Mouse (Mus musculus) brain, embryonic 14.5 days (tissue): ENCODE results near the gene Tsc1. TPM values are rescaled to one million over a fixed set of nuclear protein-coding genes. Genes with fewer than 3 reads are reported as not detected.

Experiments
- DNase-seq: peaks from one replicate; pipeline ENCODE4 v3.0.0-alpha.2; 2011; ENCODE audit warnings: low read depth
- CTCF ChIP-seq: fragments of 200-500 bp; IDR thresholded peaks from 2 replicates; pipeline ENCODE4 v1.5.1; 2012; ENCODE audit warnings: inconsistent platforms, mild to moderate bottlenecking, moderate library complexity, borderline replicate concordance; ENCODE audit not compliant: insufficient read depth, insufficient read length; ENCODE audit errors: extremely low read depth
- POLR2A ChIP-seq: fragments of 200-500 bp; IDR thresholded peaks from 2 replicates; pipeline ENCODE4 v1.6.1; 2012; ENCODE audit warnings: mild to moderate bottlenecking, inconsistent platforms, borderline replicate concordance; ENCODE audit not compliant: poor library complexity, insufficient read depth, insufficient read length, severe bottlenecking; ENCODE audit errors: extremely low read depth
- polyA plus RNA-seq: library from polyadenylated mRNA; depleted of rRNA; stranded (reverse); fragments of >200 nt; gene quantifications from 2 replicates; pipeline ENCODE4 v1.2.3, GENCODE M21; 2012; rRNA removed

The Tsc1 gene
- 35.8 and 40.6 TPM in 2 replicates for polyA plus RNA-seq

DNA sequence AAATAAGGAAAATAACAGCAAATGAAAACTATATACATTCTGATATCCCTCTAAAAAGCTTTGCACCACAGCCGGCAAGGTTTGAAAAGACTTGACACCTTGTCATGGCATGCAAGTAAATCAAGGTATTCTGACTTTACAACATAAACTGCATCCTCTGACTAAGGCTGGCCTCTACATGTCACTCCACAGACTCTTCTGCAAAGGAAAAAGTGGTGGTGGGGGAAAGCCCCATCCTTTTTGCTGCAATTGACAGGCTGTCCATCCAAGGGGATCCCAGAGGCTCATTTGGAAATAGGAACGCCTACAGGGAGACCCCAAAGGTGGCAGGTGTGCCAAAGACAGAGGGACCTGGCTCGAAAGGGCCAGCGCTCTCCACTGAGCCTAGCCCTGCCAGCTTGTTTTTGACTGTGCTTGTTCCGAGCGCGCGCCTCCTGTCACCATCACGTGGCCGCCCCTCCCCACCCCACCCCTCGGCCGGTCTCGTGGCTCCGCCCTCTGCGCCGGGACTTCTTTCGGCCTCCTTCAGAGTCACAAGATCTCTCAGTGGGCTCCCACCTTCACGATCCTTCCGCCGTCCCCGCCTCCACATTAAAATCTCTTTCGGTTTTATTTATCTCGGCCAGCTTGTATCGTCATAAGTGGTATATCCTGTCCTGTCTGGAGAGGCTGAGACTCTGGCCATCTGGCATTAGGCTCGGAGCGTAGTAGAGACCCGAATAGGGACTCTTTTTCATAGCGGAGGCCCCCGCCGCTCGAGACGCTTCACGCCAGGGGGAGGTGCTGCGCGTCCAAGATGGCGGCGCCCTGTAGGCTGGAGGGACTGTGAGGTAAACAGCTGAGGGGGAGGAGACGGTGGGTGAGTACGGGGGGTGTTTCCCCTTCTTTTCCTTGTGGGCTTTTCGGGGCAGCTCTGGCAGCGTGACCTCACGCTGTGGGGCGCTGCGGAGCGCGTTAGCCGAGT lies at the start of gene Tsc1:
TSS of gene Tsc1 (plus strand) at position 768 of the 964 bp plus-strand sequence.
- DNase-seq, result peak; percentile 99

DNA sequence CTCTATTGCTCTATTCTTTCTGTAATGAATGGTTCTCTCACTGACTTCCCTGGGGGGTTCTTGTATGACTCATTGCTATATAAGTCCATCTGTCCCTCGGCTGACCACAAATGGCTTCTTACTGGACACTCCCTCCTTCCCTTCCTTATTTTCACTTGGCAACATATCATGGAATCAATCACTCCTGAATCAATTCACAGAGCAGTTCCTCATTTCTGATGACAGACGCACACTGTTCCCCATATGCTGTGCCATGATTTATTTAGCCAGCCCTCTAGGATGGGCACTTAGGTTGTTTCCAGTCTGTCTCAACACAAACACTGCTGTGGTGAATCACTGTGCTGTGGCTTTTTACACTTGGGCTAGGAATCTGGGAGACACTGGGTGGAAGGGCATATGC lies 49.5 kb upstream of the Tsc1 start:
- DNase-seq, result no peak
- TF ChIP-seq CTCF (no peak), POLR2A (no peak)

More for the DNA sequence above, at the start of gene Tsc1:
- no peak for TF ChIP-seq CTCF
- TF ChIP-seq POLR2A, result peak; percentile 73; the same call in 1 of the 2 replicates

DNA sequence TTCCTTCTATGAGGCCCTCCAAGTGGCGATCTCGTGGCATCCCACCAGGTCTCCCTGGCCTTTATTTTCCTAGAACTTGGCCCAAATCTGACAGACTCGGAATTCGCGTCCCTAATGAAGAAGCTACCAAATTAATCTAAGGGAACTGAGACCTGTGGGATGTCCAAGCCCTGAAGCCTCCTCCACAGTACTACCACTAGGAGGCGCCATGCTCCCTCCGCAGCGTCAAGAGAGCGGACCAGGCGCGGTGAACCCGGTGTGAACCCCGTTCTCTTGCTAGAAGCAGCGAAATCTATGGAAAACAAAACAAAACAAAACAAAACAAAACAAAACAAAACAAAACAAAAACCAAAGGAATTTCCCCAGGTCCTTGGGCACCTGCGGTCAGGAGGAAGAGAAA lies 48.2 kb upstream of the Tsc1 start:
- no peak for TF ChIP-seq POLR2A
- peak; percentile 88 for TF ChIP-seq CTCF

DNA sequence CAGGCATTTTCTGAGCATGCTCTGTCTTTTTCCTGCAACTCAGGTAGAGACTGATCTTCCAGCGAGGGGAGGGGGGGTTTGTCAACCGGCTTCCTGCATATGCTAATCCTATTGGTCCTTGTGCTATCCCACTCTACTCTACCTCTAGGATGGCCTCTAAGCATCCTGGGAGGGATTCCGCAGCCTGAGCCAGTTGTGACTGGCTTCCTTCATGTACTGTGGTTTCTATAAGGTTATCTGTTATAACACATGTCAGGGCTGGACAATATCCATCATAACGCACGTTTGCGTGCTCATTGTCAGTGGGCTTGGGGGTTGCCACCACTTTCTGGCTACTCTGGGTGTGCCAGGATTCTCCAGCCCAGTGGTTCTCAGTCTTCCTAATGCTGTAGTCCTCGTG lies 45.0 kb upstream of the Tsc1 start:
- TF ChIP-seq POLR2A (no peak), CTCF (no peak)
- DNase-seq, result no peak

More for the DNA sequence above, 48.2 kb upstream of the Tsc1 start:
- DNase-seq, result peak; percentile 66

GRCm38 (mm10) chr2:28596998-28597397 lies 44.0 kb upstream of the Tsc1 start:
- TF ChIP-seq CTCF (peak; percentile 47; the same call in 1 of the 2 replicates), POLR2A (no peak)

DNA sequence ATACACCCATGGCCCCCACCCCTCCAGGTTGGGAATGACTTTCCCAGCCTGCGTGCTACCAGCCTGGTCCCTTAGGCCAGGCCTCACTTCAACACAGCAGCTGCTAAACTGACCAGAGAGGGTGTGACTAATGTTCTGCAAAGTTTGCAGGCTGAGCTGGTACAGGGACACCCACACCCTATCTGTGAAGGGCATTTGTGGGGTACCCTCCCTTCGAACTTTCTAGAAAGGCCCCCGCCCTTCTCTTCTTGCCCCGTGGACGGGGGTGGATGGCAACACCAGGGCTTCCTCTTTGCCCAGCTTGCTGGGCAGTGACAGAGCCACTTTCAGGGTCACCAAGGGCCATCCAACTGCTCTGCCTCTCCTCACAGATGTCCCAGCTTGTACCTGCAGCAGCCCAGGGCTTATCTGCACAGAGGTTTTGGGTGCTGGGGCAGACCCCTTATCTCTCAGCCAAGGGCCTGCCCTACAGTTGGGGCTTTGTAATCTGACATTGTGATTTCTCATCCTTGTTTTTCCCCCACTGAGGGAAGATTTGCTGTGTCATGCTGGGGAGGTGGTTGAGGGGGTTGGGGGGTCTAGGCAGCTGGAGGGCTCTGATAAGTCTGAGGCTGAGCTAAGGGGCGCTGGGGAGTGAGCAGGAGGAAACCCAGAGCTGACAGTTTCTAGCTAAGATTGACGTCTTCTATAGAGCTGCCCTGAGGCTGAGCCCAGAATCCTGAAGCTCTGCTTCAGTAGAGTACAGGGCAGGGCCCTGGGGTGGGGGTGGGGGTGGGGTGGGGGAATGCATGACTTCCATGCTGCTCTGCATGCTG lies 43.1 kb upstream of the Tsc1 start:
- no peak for DNase-seq
- TF ChIP-seq CTCF (no peak), POLR2A (no peak)

More at GRCm38 (mm10) chr2:28596998-28597397, 44.0 kb upstream of the Tsc1 start:
- DNase-seq, result no peak

- no peak for DNase-seq
- no peak for TF ChIP-seq CTCF
- TF ChIP-seq POLR2A, result no peak
These were observed 42.1 kb upstream of the Tsc1 start for GRCm38 (mm10) chr2:28598692-28599568.

GRCm38 (mm10) chr2:28599569-28599900 lies 41.5 kb upstream of the Tsc1 start:
- TF ChIP-seq POLR2A (no peak), CTCF (no peak)
- no peak for DNase-seq

GRCm38 (mm10) chr2:28601720-28602590 lies 39.1 kb upstream of the Tsc1 start:
- no peak for TF ChIP-seq POLR2A
- no peak for DNase-seq

- no peak for TF ChIP-seq CTCF
- no peak for TF ChIP-seq POLR2A
- no peak for DNase-seq
These were observed 37.5 kb upstream of the Tsc1 start for GRCm38 (mm10) chr2:28603542-28603941.

DNA sequence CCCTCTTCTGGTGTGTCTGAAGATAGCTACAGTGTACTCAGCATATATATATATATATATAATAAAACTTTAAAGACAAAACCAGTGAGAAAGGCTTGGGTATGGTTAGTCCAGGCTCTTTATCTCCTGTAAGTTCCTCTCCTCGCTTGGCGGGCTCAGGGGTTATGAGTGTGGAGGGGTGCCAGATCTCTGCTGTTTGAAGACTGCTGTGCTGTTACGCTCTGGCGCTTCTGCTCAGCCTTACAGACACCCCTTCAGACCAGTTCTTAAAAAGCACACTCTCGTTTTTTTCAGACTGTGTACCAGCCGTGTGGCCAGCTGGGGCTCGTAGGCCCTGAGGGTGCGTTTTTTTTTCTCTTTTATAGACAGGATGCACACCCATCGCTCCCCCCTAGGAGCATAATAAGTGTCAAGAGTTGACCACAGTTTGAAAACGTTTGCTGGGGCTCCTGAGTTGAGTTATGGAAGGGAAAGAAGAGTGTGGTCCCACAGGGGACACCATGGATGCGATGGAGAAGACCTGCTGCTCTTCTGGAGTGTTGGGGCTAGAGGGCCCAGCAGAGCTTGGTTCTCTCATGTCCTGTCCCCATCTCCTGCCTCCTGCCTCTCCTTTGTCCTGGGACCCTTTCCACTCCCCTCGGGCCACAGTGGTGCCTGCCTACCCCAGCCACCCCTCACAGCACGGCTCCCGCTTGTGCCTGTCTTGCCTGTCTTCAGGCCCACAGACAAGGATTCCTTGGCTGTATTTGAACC lies 35.1 kb upstream of the Tsc1 start:
- TF ChIP-seq POLR2A (no peak), CTCF (no peak)
- DNase-seq, result peak; percentile 44
